Mouse (Mus musculus) intestine, embryonic 15.5 days (tissue): ENCODE results near the gene Sppl3. TPM values are rescaled to one million over a fixed set of nuclear protein-coding genes. Genes with fewer than 3 reads are reported as not detected.

Source experiments
- ATAC-seq: fragments of 200-750 bp; cut with Nextera tagmentation; 2 replicates; pipeline ENCODE4 v1.8.0; 2017; ENCODE audit warnings: moderate TSS enrichment, moderate library complexity
- H3K27ac ChIP-seq: fragments of 300-500 bp; sonication (generic); 2 replicates; pipeline ENCODE4 v1.5.1; 2015; ENCODE audit warnings: mild to moderate bottlenecking, inconsistent platforms
- H3K27me3 ChIP-seq: fragments of 300-500 bp; sonication (generic); replicated peaks from 2 replicates; pipeline ENCODE4 v1.6.1; 2015; ENCODE audit warnings: inconsistent platforms
- H3K36me3 ChIP-seq: fragments of 300-500 bp; sonication (generic); 2 replicates; pipeline ENCODE4 v1.6.1; 2015; ENCODE audit warnings: inconsistent platforms
- H3K4me1 ChIP-seq: fragments of 300-500 bp; sonication (generic); replicated peaks from 2 replicates; pipeline ENCODE4 v1.6.1; 2015; ENCODE audit warnings: inconsistent platforms
- H3K4me2 ChIP-seq: fragments of 300-500 bp; sonication (generic); replicated peaks from 2 replicates; pipeline ENCODE4 v1.6.1; 2015; ENCODE audit warnings: mild to moderate bottlenecking, inconsistent platforms
- H3K4me3 ChIP-seq: fragments of 300-500 bp; sonication (generic); replicated peaks from 2 replicates; pipeline ENCODE4 v1.5.1; 2015; ENCODE audit warnings: inconsistent platforms
- H3K9ac ChIP-seq: fragments of 300-500 bp; sonication (generic); 2 replicates; pipeline ENCODE4 v1.6.1; 2015; ENCODE audit warnings: inconsistent platforms
- H3K9me3 ChIP-seq: fragments of 300-500 bp; sonication (generic); 2 replicates; pipeline ENCODE4 v1.6.1; 2016; ENCODE audit warnings: inconsistent platforms
- WGBS: fragments of 180-500 bp; shearing (Covaris S2); methylation state at CpG from one replicate; pipeline ENCODE4 v1.1.7; 2015; 5-methylcytosine and 5-hydroxymethylcytosine counted together
- polyA plus RNA-seq: library from polyadenylated mRNA; unstranded; fragments of >200 nt; fragmentation: Nextera tagmentation; extraction: Ambion mirVana; gene quantifications from 2 replicates; pipeline ENCODE4 v1.2.1, GENCODE M21; 2015

Sppl3 gene
- polyA plus RNA-seq, result 16.8 and 23.6 TPM in 2 replicates

DNA sequence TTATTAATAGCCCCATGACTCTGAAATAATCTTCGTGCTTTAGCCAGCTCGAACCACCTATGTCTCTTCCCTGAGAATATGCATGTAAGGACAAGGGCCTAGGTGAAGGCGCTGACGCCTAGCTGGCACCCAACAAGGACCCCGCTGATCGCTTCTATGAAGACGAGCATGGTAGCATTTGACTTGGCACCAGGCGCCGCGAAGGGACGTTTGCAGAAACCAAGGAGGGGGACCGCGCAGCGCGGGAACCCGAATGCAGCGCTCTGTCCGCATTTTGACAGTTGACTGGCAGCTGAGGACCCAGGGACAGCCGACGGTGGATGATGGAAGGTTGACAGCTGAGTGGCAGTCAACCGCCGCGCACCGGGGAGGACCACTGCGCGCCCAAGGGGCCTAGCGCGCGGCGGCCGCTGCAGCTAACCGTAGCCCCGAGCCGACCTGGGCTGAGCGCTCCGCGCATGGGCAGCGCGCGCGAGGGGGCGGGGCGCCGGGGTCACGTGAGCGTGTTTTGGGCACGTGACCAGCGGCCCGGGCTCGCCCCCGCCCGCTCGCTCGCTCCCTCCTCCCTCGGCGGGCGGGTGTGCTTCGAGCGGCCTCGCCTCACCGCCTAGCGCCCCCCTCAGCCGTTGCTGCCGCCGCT lies at the start of gene Sppl3:
Gene Sppl3, plus strand, starts transcription at position 561 of the 640 bp plus-strand sequence.
- WGBS, result 1% methylated on average over 56 of the region's 65 CpGs
- Histone ChIP-seq H3K27ac (peak within 1 kb of the TSS; percentile 84), H3K4me3 (peak within 1 kb of the TSS; percentile 99), H3K27me3 (no peaks in the 10 kb centered on the region), H3K36me3 (no peaks in the 10 kb centered on the region), H3K4me1 (peaks cover 24% of the 10 kb centered on the region), H3K4me2 (peak within 1 kb of the TSS; percentile 89), H3K9me3 (no peaks in the 10 kb centered on the region), H3K9ac (peak within 1 kb of the TSS; percentile 100)
- peak; percentile 93 for ATAC-seq

- H3K9me3 ChIP-seq, result no peaks in the 10 kb centered on the region
- no peak overlapping the region for H3K4me3 ChIP-seq
- H3K27me3 ChIP-seq, result no peaks in the 10 kb centered on the region
- WGBS, result 52% methylated on average over 4 of the region's 4 CpGs
- no peak overlapping the region for H3K27ac ChIP-seq
- H3K9ac ChIP-seq, result no peak overlapping the region
- ATAC-seq, result no peak
- H3K4me2 ChIP-seq, result no peak overlapping the region
- H3K36me3 ChIP-seq, result no peaks in the 10 kb centered on the region
- H3K4me1 ChIP-seq, result 0 out of 2 replicates have a peak, but pooled peaks cover 4% of the 10 kb centered on the region
These were observed 49.2 kb upstream of the Sppl3 start for GRCm38 (mm10) chr5:114961590-114962360.

- H3K4me2 ChIP-seq, result peak overlapping the region; percentile 50
- H3K4me1 ChIP-seq, result peaks cover 10% of the 10 kb centered on the region; the same call in 1 of the 2 replicates
- no peaks in the 10 kb centered on the region for H3K9me3 ChIP-seq
- H3K27ac ChIP-seq, result peak overlapping the region; percentile 90
- peak; percentile 74 for ATAC-seq
- WGBS, result 33% methylated on average over 7 of the region's 7 CpGs
- no peaks in the 10 kb centered on the region for H3K36me3 ChIP-seq
- no peaks in the 10 kb centered on the region for H3K27me3 ChIP-seq
- peak overlapping the region; percentile 15; the same call in 1 of the 2 replicates for H3K4me3 ChIP-seq
- no peak overlapping the region for H3K9ac ChIP-seq
These were observed 46.5 kb upstream of the Sppl3 start for GRCm38 (mm10) chr5:114964315-114964966.

GRCm38 (mm10) chr5:114964967-114965898 lies 45.7 kb upstream of the Sppl3 start:
- peak overlapping the region; percentile 8; the same call in 1 of the 2 replicates for H3K9ac ChIP-seq
- ATAC-seq, result peak; percentile 83
- H3K4me3 ChIP-seq, result peak overlapping the region; percentile 15
- peak overlapping the region; percentile 50 for H3K4me2 ChIP-seq
- 36% methylated on average over 17 of the region's 17 CpGs for WGBS
- H3K27me3 ChIP-seq, result no peaks in the 10 kb centered on the region
- H3K27ac ChIP-seq, result peak overlapping the region; percentile 90
- H3K9me3 ChIP-seq, result no peaks in the 10 kb centered on the region
- H3K4me1 ChIP-seq, result peaks cover 10% of the 10 kb centered on the region; the same call in 1 of the 2 replicates
- no peaks in the 10 kb centered on the region for H3K36me3 ChIP-seq

GRCm38 (mm10) chr5:114967523-114968268 lies 43.2 kb upstream of the Sppl3 start:
- Histone ChIP-seq H3K27me3 (no peaks in the 10 kb centered on the region), H3K9me3 (no peaks in the 10 kb centered on the region), H3K4me3 (peak overlapping the region; percentile 47), H3K4me1 (peaks cover 8% of the 10 kb centered on the region; the same call in 1 of the 2 replicates), H3K36me3 (no peaks in the 10 kb centered on the region), H3K4me2 (peak overlapping the region; percentile 58), H3K27ac (peak overlapping the region; percentile 92), H3K9ac (peak overlapping the region; percentile 41)
- no peak for ATAC-seq
- WGBS, result 31% methylated on average over 14 of the region's 14 CpGs

DNA sequence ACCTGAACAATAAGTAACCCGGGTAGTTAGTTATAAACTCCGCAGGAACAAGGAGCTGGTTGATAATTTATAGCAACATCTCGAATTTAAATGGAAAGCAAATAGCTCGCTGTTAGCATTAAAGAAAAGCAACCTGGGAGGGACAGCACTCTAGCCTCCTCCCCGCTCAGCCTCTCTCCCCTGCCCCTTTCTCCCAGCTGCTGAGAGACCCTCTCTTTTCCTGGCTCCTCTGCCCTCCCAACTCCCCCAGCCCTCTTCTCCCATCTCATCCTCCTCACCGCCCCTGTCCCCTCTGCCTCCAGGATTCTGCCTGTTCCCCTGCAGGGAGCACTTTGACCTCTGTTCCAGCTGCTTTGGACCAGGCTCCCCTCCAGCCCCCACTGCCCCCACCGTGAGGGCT lies 42.3 kb upstream of the Sppl3 start:
- Histone ChIP-seq H3K4me1 (peaks cover 8% of the 10 kb centered on the region; the same call in 1 of the 2 replicates), H3K27ac (peak overlapping the region; percentile 92), H3K27me3 (no peaks in the 10 kb centered on the region), H3K36me3 (no peaks in the 10 kb centered on the region), H3K9ac (peak overlapping the region; percentile 68), H3K4me2 (peak overlapping the region; percentile 58), H3K4me3 (peak overlapping the region; percentile 47), H3K9me3 (no peaks in the 10 kb centered on the region)
- WGBS, result 21% methylated on average over 7 of the region's 7 CpGs
- ATAC-seq, result peak; percentile 4; the same call in 1 of the 2 replicates

DNA sequence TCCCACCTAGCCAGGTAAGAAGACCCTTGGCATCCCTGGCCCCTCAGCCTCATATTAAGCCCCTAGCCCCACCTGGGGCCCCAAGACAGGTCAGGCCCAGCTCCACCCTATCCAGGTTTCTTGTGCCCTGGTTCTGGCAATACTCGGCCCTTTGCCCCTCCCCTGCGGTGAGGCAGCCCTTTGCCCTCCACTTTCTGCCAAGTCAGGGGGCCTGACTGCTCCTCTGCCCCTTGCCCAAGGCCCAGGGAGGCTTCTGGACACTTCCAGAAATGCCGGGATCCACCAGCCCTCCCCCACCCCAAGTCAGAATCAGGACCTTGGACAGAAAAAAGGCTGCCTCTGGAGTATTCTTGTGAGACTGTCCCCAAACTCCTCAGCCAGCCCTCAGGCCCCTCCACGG lies 41.9 kb upstream of the Sppl3 start:
- H3K27me3 ChIP-seq, result no peaks in the 10 kb centered on the region
- H3K4me3 ChIP-seq, result peak overlapping the region; percentile 47
- peak overlapping the region; percentile 58 for H3K4me2 ChIP-seq
- 10% methylated on average over 4 of the region's 4 CpGs for WGBS
- H3K4me1 ChIP-seq, result peaks cover 8% of the 10 kb centered on the region; the same call in 1 of the 2 replicates
- H3K36me3 ChIP-seq, result no peaks in the 10 kb centered on the region
- H3K9me3 ChIP-seq, result no peaks in the 10 kb centered on the region
- peak overlapping the region; percentile 68 for H3K9ac ChIP-seq
- ATAC-seq, result peak; percentile 38
- H3K27ac ChIP-seq, result peak overlapping the region; percentile 92

DNA sequence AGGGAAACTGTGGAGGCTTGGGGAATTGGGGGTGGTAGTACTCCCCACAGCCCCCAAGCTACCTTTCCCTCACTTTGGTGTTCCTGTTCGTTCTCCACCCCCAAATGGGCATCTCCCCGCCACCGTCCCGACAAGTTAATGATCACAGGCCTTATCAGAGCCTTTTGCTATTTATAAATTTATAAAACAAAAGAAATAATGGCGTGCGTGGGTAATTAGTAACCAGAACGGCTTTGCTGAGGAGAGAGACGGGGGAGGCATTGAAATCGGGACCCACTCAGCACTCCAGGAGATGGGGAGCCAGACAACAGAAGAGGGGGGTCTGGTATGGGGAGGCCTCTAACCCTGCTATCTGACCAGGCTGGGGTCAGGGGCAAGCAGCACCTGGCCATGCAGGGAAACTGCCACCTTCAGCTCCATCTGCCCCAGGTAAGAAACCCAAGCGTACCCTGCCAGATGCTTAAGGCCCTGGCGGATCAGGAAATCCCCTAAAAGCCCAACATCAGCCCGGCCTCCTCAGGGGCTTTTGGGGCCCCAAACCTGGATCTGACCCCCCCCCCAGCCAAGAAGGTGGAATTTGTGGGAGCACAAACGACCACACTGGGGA lies 41.2 kb upstream of the Sppl3 start:
- Histone ChIP-seq H3K9me3 (no peaks in the 10 kb centered on the region), H3K27me3 (no peaks in the 10 kb centered on the region), H3K36me3 (no peaks in the 10 kb centered on the region), H3K27ac (peak overlapping the region; percentile 92), H3K4me1 (peaks cover 8% of the 10 kb centered on the region; the same call in 1 of the 2 replicates), H3K9ac (peak overlapping the region; percentile 68), H3K4me2 (peak overlapping the region; percentile 58), H3K4me3 (peak overlapping the region; percentile 47)
- no peak for ATAC-seq
- WGBS, result 46% methylated on average over 13 of the region's 13 CpGs

GRCm38 (mm10) chr5:114970824-114971227 lies 40.1 kb upstream of the Sppl3 start, which contains the start of gene Hnf1a:
Gene Hnf1a, minus strand, starts transcription at chr5:114971094.
- Histone ChIP-seq H3K36me3 (no peaks in the 10 kb centered on the region), H3K9ac (peak within 1 kb of the TSS; percentile 68), H3K27me3 (no peaks in the 10 kb centered on the region), H3K4me3 (peak within 1 kb of the TSS; percentile 47), H3K27ac (peak within 1 kb of the TSS; percentile 92), H3K4me1 (peaks cover 8% of the 10 kb centered on the region; the same call in 1 of the 2 replicates), H3K4me2 (peak within 1 kb of the TSS; percentile 37), H3K9me3 (no peaks in the 10 kb centered on the region)
- 47% methylated on average over 17 of the region's 17 CpGs for WGBS
- ATAC-seq, result peak; percentile 77

DNA sequence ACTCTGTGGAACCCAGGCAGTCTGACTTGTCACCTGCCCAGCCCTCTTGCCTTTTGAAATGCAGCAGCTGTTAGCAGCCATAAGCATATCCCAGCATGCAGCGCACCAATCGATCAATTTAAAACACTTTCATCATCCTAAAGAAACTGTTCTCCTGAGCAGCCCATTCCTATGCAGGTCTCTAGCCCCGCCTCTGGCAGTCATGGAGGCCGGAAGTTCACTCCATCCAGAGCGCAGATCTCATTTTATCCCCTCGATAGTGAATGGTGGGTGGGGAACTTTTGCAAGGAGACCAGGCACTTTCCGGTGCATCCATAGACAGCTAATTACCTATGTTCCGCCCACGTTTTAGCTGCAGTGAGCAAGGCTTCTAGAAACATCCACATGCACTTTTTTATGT lies 38.7 kb upstream of the Sppl3 start:
- Histone ChIP-seq H3K27me3 (no peaks in the 10 kb centered on the region), H3K4me1 (peaks cover 8% of the 10 kb centered on the region; the same call in 1 of the 2 replicates), H3K9me3 (no peaks in the 10 kb centered on the region), H3K9ac (no peak overlapping the region), H3K36me3 (no peaks in the 10 kb centered on the region), H3K4me2 (peak overlapping the region; percentile 27), H3K4me3 (0 out of 2 replicates have a peak overlapping the region, but pooled peaks have one; percentile 47), H3K27ac (no peak overlapping the region)
- no peak for ATAC-seq
- WGBS, result 73% methylated on average over 9 of the region's 9 CpGs
